Mouse (Mus musculus): ENCODE results near the gene Sec14l4. TPM values are rescaled to one million over a fixed set of nuclear protein-coding genes. Genes with fewer than 3 reads are reported as not detected.

Gene Sec14l4
- not detected for total RNA-seq (2023)

DNA sequence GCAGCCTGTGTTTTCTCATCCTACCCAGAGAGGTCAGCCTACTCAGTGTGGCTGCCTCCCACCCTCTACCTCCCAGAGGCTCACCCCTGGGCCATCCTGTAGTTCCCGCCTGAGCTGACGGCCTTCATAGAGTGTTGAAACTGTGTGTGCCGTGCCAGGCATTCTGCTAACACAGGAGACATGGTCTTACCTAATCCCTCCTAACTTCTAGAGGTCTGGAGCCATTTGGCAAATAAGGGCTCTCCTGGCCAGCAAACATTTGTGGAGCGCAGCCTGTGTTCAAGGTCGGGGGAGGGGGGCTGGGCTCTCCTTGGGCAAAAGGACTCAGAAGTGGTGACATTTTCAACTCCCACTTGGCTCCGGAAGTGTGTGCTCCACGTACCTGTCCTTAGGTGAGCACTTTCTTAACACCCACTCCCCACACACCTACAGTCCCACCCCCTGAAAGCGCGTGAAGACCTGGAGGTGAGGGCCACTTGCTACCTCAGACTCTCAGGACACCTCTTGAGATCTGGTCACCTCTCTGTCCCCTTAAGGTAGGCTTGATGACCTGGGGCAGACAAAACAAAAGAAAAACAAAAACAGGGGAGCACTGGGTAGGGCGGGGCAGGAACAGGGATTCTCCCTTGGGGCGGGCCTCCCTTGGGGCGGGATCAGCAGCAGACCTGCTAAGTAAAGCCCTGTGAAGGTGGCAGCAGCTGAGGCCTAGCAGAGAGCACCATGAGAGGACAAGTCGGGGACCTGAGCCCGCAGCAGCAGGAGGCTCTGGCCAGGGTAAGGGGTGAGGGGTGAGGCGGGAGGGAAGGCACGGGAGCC, at the start of gene Sec14l4:
TSS of gene Sec14l4 (plus strand) at position 337 of the 816 bp plus-strand sequence.

GRCm38 (mm10) chr11:3983291-3983862, 47.9 kb upstream of the Sec14l4 start, which contains the start of gene Gal3st1:
Gene Gal3st1, plus strand, starts transcription at chr11:3983636.

DNA sequence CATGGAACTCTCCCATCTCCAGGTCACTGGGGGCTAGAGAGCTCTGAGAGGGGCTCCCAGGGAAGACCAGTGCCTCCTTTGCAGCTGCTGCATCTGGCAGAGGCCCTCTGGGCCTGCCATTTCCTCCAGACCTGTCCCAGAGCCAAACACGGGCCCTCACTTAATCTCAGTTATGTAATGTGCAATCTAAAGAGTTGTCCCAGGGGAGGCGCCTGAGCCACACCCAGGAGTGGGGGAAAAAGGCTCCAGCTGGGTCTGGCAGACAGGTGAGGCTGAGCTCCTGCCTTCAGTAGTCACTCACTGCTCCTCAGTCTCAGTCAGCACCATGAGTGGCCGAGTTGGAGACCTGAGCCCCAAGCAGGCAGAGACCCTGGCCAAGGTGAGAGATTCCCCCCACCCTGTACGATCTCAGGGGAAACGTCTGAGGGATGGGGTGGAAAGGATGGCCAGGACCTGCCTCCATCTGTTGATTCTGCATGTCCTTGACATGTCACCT, 33.4 kb downstream of the Sec14l4 start, which contains the start of gene Sec14l3:
TSS of gene Sec14l3 (plus strand) at position 215 of the 496 bp plus-strand sequence.

DNA sequence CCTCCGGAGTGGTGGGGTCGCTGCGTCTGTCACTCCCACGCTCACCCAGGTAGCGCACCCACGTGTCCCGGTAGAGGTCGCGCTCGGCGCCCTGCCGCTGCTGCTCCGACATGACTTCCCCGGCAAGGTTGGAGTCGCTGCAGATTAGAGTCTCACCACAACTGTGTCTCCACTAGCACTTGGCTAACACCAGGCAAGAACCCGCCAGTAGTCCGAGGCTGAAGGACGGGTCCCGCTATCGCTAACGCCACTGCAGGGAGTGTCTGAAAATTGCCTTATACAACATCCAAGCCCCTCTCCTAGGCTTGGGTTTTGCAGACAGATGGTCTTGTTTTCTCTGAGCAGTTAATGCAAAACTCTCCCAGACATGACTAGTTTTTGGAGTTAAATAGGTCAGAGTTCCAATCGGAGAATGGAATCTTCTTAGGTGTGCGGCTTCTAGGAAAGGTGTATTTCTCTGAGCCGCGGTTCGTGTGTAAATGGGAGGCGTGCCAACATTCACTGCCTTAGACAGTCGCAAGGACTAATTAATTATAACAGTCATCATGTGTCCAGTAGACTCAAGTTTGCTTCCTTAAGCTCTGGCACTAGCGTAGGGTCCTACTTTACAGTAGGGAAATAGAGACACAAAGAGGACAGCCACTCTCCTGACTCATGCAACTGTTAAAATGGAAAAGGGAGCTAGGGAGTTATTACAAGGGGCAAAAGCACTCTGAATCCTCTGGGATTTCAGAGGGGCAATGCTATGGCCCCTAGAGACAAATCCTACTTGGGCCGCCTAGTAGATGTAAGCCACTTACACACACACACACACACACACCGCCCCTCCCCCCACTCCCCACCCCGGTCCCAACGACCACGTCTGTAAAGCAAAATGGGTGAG, 64.2 kb downstream of the Sec14l4 start, which contains the start of gene Mtfp1:
TSS of gene Mtfp1 (minus strand) at position 275 of the 883 bp plus-strand sequence.

Other genes starting within 250 kb of the Sec14l4 start
- gene Osbp2, start 167.6 kb upstream of the Sec14l4 start, total RNA-seq (2023): not detected
- 0.40 TPM for gene 4921536K21Rik, start 136.4 kb upstream of the Sec14l4 start, total RNA-seq (2023)
- 10.3 TPM for gene Dusp18, start 136.2 kb upstream of the Sec14l4 start, total RNA-seq (2023)
- 4.4 TPM for gene Slc35e4, start 116.8 kb upstream of the Sec14l4 start, total RNA-seq (2023)
- gene Tcn2, start 99.3 kb upstream of the Sec14l4 start, total RNA-seq (2023): 8.6 TPM
- 84.3 TPM for gene Pes1, start 67.5 kb upstream of the Sec14l4 start, total RNA-seq (2023)
- gene 4930556J24Rik, start 54.7 kb upstream of the Sec14l4 start, total RNA-seq (2023): not detected
- not detected for gene Gal3st1, start 47.8 kb upstream of the Sec14l4 start, total RNA-seq (2023)
- gene Sec14l3, start 33.4 kb downstream of the Sec14l4 start, total RNA-seq (2023): not detected
- 1.5 TPM for gene Mtfp1, start 64.0 kb downstream of the Sec14l4 start, total RNA-seq (2023)
- gene Sec14l2, start 92.0 kb downstream of the Sec14l4 start, total RNA-seq (2023): 2.0 TPM
- 22.8 TPM for gene Rnf215, start 103.7 kb downstream of the Sec14l4 start, total RNA-seq (2023)
- gene Ccdc157, start 128.8 kb downstream of the Sec14l4 start, total RNA-seq (2023): 9.5 TPM
- 61.1 TPM for gene Sf3a1, start 128.9 kb downstream of the Sec14l4 start, total RNA-seq (2023)
- 44.6 TPM for gene Tbc1d10a, start 155.3 kb downstream of the Sec14l4 start, total RNA-seq (2023)
- gene Castor1, start 186.8 kb downstream of the Sec14l4 start, total RNA-seq (2023): 6.7 TPM
- 7.3 TPM for gene Osm, start 205.0 kb downstream of the Sec14l4 start, total RNA-seq (2023)
- gene Lif, start 226.1 kb downstream of the Sec14l4 start, total RNA-seq (2023): 0.21 TPM

Data from CD8-positive naive resting alpha-beta T cell, adult 57 days (primary cell).